Mouse (Mus musculus) heart, adult 2 months (tissue): ENCODE data around the gene Six3. TPM values are rescaled to one million over a fixed set of nuclear protein-coding genes. Genes with fewer than 3 reads are reported as not detected.

Experiments
- DNase-seq, 2 experiments: peaks; one replicate each; pipeline ENCODE4 v3.0.0; 2021
- H3K27ac ChIP-seq: fragments of 200-600 bp; 2 replicates; pipeline ENCODE4 v1.8.1; 2022
- H3K27me3 ChIP-seq: fragments of 200-500 bp; 2 replicates; pipeline ENCODE4 v1.6.1; 2012; ENCODE audit warnings: mild to moderate bottlenecking, low read length, inconsistent platforms, mixed read lengths; ENCODE audit not compliant: control insufficient read depth, insufficient read depth
- H3K36me3 ChIP-seq: fragments of 200-500 bp; 2 replicates; pipeline ENCODE4 v1.6.1; 2012; ENCODE audit warnings: low read length, inconsistent platforms; ENCODE audit not compliant: control insufficient read depth, insufficient read depth
- H3K4me1 ChIP-seq: fragments of 200-500 bp; 2 replicates; pipeline ENCODE4 v1.6.1; 2011; ENCODE audit warnings: low read length; ENCODE audit not compliant: control insufficient read depth, insufficient read depth
- H3K4me3 ChIP-seq: fragments of 200-600 bp; 2 replicates; pipeline ENCODE4 v1.8.1; 2022
- H3K79me2 ChIP-seq: fragments of 200-500 bp; replicated peaks from 2 replicates; pipeline ENCODE4 v1.6.1; 2012; ENCODE audit warnings: mild to moderate bottlenecking, inconsistent platforms, low read length, moderate library complexity, mixed read lengths; ENCODE audit not compliant: control insufficient read depth, insufficient read depth
- H3K9ac ChIP-seq: fragments of 200-500 bp; 2 replicates; pipeline ENCODE4 v1.6.1; 2012; ENCODE audit warnings: low read depth, mild to moderate bottlenecking, control low read depth, inconsistent platforms, low read length, mixed read lengths
- CTCF ChIP-seq: fragments of 200-600 bp; IDR thresholded peaks from 2 replicates; pipeline ENCODE4 v1.8.1; 2022; ENCODE audit warnings: antibody characterized with exemption, mild to moderate bottlenecking, moderate library complexity
- EP300 ChIP-seq: fragments of 200-500 bp; IDR thresholded peaks from 2 replicates; pipeline ENCODE4 v1.6.1; 2011; ENCODE audit warnings: low read depth, low read length, control low read depth; ENCODE audit not compliant: insufficient read depth
- POLR2A ChIP-seq: fragments of 200-500 bp; IDR thresholded peaks from 2 replicates; pipeline ENCODE4 v1.6.1; 2011; ENCODE audit warnings: mild to moderate bottlenecking, low read depth, low read length, control low read depth; ENCODE audit not compliant: insufficient read depth
- WGBS: fragments of 180-500 bp; shearing (Covaris S2); methylation state at CpG from one replicate; pipeline ENCODE4 v1.1.7; 2018; 5-methylcytosine and 5-hydroxymethylcytosine counted together
- intact Hi-C: fragments of 180-260 bp; cut with DNase I; formaldehyde crosslinking; loops from one replicate; pipeline ENCODE4 v1.15.1; 2025
- polyA plus RNA-seq: library from polyadenylated mRNA; depleted of rRNA; stranded (reverse); fragments of >200 nt; gene quantifications from 2 replicates; pipeline ENCODE4 v1.2.3, GENCODE M21; 2012
- total RNA-seq, 2 experiments: library from RNA; stranded (reverse); gene quantifications; 2 replicates each; pipeline ENCODE4 v1.2.3; 2021

Six3 gene
- total and polyA plus RNA-seq, 3 experiments = 0.06 TPM; not detected in 2

DNA sequence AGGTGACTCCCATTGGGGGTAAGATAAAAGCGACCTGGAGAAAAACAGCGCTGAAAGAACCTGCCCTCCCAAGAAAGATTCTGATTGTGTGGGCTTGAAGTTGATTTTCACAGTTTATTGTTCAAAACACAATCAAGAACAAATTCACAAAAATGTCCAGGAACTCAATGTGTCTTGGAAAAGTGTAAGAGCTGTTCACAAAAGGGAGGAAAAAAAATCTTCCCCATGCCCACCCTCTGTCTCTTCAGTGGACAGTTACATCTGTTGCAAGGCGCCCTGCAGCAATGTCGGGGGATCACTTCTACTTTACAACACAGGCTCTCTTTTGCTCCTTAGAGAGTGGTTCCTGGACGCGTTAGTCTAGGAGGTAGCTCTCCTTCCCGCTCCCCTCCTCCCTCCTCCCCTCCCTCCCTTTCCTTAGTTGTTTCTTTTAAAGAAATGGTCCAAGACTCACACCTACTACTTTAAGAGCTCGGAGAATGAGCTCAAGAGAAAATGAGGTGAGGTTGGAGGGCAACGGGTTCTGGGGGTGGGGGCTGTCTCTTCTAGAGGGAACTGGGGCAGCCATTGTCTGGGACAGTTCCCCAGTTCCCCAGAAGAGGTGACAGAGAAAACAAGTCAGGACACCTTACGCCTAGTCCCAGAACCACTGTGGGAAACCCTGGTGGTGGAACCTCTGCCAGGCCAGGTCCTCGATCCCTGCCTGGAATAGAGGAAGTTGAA is 2.9 kb upstream of the Six3 start:
- no peak for DNase-seq
- no peak for TF ChIP-seq CTCF
- TF ChIP-seq EP300 = no peak
- no peak for TF ChIP-seq POLR2A
- Histone ChIP-seq H3K79me2 (no peaks in the 10 kb centered on the region), H3K4me1 (no peaks in the 10 kb centered on the region), H3K27ac (no peak overlapping the region), H3K27me3 (peaks cover 31% of the 10 kb centered on the region), H3K4me3 (no peak overlapping the region), H3K9ac (no peak overlapping the region), H3K36me3 (no peaks in the 10 kb centered on the region)
- intact Hi-C loops = no loop called here
- 8% methylated on average over 11 of the region's 11 CpGs for WGBS

- H3K27ac ChIP-seq = no peak overlapping the region
- no peak overlapping the region for H3K9ac ChIP-seq
- no peaks in the 10 kb centered on the region for H3K4me1 ChIP-seq
- no peak overlapping the region for H3K4me3 ChIP-seq
- DNase-seq = no peak
- no peaks in the 10 kb centered on the region for H3K79me2 ChIP-seq
- peaks cover 33% of the 10 kb centered on the region for H3K27me3 ChIP-seq
- no peaks in the 10 kb centered on the region for H3K36me3 ChIP-seq
- 6% methylated on average over 19 of the region's 19 CpGs for whole genome bisulfite sequencing
- intact Hi-C loops = no loop called here
- no peak for TF ChIP-seq EP300
- TF ChIP-seq CTCF = no peak
- no peak for TF ChIP-seq POLR2A
Measured at GRCm38 (mm10) chr17:85611521-85612515, 1.6 kb upstream of the Six3 start.

DNA sequence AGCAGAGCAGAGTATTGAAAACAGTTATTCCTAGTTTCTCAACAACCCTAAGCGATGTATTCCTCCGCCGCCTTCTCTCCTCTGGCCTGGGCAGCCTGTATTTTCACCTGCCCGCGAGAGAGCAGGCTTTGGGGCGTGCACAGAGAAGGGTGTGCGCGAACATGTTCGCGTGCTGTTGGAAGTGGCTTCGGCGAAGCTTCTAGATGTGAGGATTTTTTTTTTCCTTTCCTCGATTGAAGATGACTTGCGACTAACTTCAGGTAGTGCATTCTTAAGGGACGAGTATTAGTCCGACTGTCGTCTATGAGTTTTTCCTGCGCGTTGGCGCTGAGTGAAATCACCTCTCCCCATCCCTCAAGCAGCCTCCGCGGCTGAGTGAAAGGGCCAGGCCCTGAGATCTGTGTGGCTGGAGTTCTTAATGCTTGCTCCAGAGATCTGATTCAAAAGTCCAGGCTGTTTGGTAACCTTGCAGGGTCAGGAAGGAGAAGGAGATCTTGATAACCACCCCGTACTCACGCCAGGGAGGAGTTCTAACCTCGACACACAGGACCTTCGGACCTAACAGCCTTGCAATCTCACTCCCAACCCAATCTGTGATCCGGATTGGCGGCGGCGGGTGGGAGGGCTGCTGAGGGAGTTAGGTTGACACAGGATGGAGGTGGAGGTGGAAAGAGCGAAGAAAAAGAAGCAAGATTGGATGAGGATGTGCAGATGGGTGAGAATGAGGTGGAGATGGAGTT is 712 bp upstream of the Six3 start:
- H3K79me2 ChIP-seq = no peaks in the 10 kb centered on the region
- no peak for TF ChIP-seq POLR2A
- TF ChIP-seq CTCF = no peak
- TF ChIP-seq EP300 = no peak
- H3K27ac ChIP-seq = no peak overlapping the region
- 4% methylated on average over 31 of the region's 31 CpGs for WGBS
- H3K36me3 ChIP-seq = no peaks in the 10 kb centered on the region
- H3K27me3 ChIP-seq = peaks cover 34% of the 10 kb centered on the region
- no peak overlapping the region for H3K4me3 ChIP-seq
- H3K4me1 ChIP-seq = no peaks in the 10 kb centered on the region
- H3K9ac ChIP-seq = no peak overlapping the region
- no peak for DNase-seq
- intact Hi-C loops = no loop called here

DNA sequence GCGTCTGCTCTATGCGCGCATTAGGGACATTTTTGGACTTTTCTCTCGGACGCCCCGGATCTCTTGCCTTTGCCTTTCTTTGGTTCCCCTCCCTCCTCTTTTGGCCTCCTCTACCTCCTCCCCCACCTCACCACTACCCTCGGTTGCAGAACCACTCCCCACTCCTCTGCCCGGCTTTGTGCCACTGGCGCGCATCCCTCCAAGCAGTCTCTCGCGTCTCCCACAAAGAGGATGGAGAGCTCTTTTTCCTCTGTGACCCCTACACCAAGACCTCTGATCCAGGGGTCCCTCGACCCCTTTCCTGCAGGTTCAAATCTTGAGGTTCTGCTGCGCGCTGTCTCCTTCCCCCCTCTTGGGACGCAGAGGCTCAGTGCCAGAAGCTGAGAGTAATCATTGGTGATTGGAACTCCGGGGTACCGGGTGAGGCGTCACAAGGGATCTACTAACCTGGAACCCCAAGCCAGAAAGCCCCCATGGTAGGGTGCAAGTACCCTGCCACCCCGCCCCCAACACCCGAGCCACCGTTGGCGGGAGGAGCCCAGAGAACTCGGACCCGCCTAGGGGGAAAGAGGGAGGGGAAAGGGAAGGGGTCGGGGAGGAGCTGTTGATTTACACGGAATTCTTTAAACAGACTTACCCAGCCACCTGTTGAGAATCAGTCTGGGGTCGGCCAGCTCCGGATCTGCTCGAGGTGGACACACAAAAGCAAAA is 758 bp downstream of the Six3 start:
- H3K4me1 ChIP-seq = no peaks in the 10 kb centered on the region
- intact Hi-C loops = no loop called here
- no peak overlapping the region for H3K4me3 ChIP-seq
- no peak overlapping the region for H3K9ac ChIP-seq
- peaks cover 31% of the 10 kb centered on the region for H3K27me3 ChIP-seq
- 1% methylated on average over 30 of the region's 30 CpGs for WGBS
- DNase-seq = no peak
- H3K27ac ChIP-seq = no peak overlapping the region
- TF ChIP-seq EP300 (no peak), POLR2A (no peak), CTCF (no peak)
- H3K36me3 ChIP-seq = no peaks in the 10 kb centered on the region
- H3K79me2 ChIP-seq = no peaks in the 10 kb centered on the region

- intact Hi-C loops = no loop called here
- H3K4me3 ChIP-seq = no peak overlapping the region
- WGBS = 2% methylated on average over 38 of the region's 38 CpGs
- no peaks in the 10 kb centered on the region for H3K79me2 ChIP-seq
- H3K27ac ChIP-seq = no peak overlapping the region
- no peak overlapping the region for H3K9ac ChIP-seq
- H3K27me3 ChIP-seq = peaks cover 33% of the 10 kb centered on the region
- TF ChIP-seq POLR2A = no peak
- TF ChIP-seq EP300 = no peak
- no peak for TF ChIP-seq CTCF
- no peak for DNase-seq
- H3K4me1 ChIP-seq = no peaks in the 10 kb centered on the region
- H3K36me3 ChIP-seq = no peaks in the 10 kb centered on the region
Measured at GRCm38 (mm10) chr17:85614722-85615331, 1.4 kb downstream of the Six3 start.
